Mouse (Mus musculus): ENCODE measurements around the gene Slc17a5.

DNA sequence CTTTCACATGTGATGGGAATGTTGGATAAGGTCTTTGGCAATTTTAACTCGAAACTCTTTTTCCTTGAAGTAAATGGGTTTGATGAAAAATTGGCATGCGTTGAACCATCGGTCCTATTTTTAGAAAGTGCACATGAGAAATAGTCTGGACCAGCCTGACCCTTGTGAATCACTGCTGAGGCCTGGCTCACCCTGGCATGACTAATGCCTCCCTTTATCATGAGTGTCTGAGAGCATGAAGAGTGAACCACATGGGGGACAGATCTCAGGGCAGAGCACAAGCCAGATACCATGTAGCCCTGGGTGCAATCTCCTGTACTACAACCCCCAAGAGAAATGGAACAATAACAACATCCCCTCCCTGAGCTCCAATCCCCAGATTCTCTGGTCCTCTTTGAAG, 46.1 kb upstream of the Slc17a5 start:
- TF ChIP-seq POLR2A (IDR thresholded peaks at IDR 0.05; ENCODE audit: borderline replicate concordance, insufficient read depth, low read length) (no peak), CTCF (IDR thresholded peaks at IDR 0.05; ENCODE audit: borderline replicate concordance, insufficient read depth, low read depth, low read length) (no peak)
